Mouse (Mus musculus): ENCODE data around the gene Cdkl3.

Cdkl3 gene

GRCm38 (mm10) chr11:52035905-52036304 is 31.9 kb downstream of the Cdkl3 start:
- no peaks in the 10 kb centered on the region for H3K36me3 ChIP-seq (ENCODE audit: insufficient read depth, low read length)
- peaks cover 10% of the 10 kb centered on the region for H3K4me1 ChIP-seq (replicated peaks; ENCODE audit: low read depth, low read length)
- no peak overlapping the region for H3K4me3 ChIP-seq (replicated peaks; ENCODE audit: low read length)
- H3K27me3 ChIP-seq (ENCODE audit: insufficient read depth, low read length): no peaks in the 10 kb centered on the region
- H3K9me3 ChIP-seq (ENCODE audit: low read length): no peaks in the 10 kb centered on the region
- TF ChIP-seq CTCF (conservative IDR thresholded peaks at IDR 0.05; ENCODE audit: low read length): no peak
- no peak for TF ChIP-seq POU5F1 (IDR thresholded peaks at IDR 0.05; ENCODE audit: borderline replicate concordance, low read length)
- no peak for TF ChIP-seq NANOG (IDR thresholded peaks at IDR 0.05; ENCODE audit: borderline replicate concordance, low read length)

GRCm38 (mm10) chr11:52037659-52038058 is 33.6 kb downstream of the Cdkl3 start:
- H3K36me3 ChIP-seq (ENCODE audit: insufficient read depth, low read length): no peaks in the 10 kb centered on the region
- TF ChIP-seq POU5F1 (IDR thresholded peaks at IDR 0.05; ENCODE audit: borderline replicate concordance, low read length) (no peak), NANOG (IDR thresholded peaks at IDR 0.05; ENCODE audit: borderline replicate concordance, low read length) (no peak), CTCF (conservative IDR thresholded peaks at IDR 0.05; ENCODE audit: low read length) (no peak)
- no peak overlapping the region for H3K4me3 ChIP-seq (replicated peaks; ENCODE audit: low read length)
- H3K4me1 ChIP-seq (replicated peaks; ENCODE audit: low read depth, low read length): peaks cover 1% of the 10 kb centered on the region
- H3K27me3 ChIP-seq (ENCODE audit: insufficient read depth, low read length): no peaks in the 10 kb centered on the region
- H3K9me3 ChIP-seq (ENCODE audit: low read length): no peaks in the 10 kb centered on the region

GRCm38 (mm10) chr11:52043224-52043623 is 39.2 kb downstream of the Cdkl3 start:
- Histone ChIP-seq H3K36me3 (ENCODE audit: insufficient read depth, low read length) (no peaks in the 10 kb centered on the region), H3K9me3 (ENCODE audit: low read length) (no peaks in the 10 kb centered on the region), H3K27me3 (ENCODE audit: insufficient read depth, low read length) (no peaks in the 10 kb centered on the region), H3K4me3 (replicated peaks; ENCODE audit: low read length) (no peak overlapping the region), H3K4me1 (replicated peaks; ENCODE audit: low read depth, low read length) (peaks cover 15% of the 10 kb centered on the region)
- TF ChIP-seq CTCF (conservative IDR thresholded peaks at IDR 0.05; ENCODE audit: low read length) (no peak), NANOG (IDR thresholded peaks at IDR 0.05; ENCODE audit: borderline replicate concordance, low read length) (no peak), POU5F1 (IDR thresholded peaks at IDR 0.05; ENCODE audit: borderline replicate concordance, low read length) (no peak)

- no peaks in the 10 kb centered on the region for H3K9me3 ChIP-seq (ENCODE audit: low read length)
- no peak for TF ChIP-seq CTCF (conservative IDR thresholded peaks at IDR 0.05; ENCODE audit: low read length)
- no peak for TF ChIP-seq NANOG (IDR thresholded peaks at IDR 0.05; ENCODE audit: borderline replicate concordance, low read length)
- TF ChIP-seq POU5F1 (IDR thresholded peaks at IDR 0.05; ENCODE audit: borderline replicate concordance, low read length): no peak
- no peak overlapping the region for H3K4me3 ChIP-seq (replicated peaks; ENCODE audit: low read length)
- no peaks in the 10 kb centered on the region for H3K27me3 ChIP-seq (ENCODE audit: insufficient read depth, low read length)
- no peaks in the 10 kb centered on the region for H3K36me3 ChIP-seq (ENCODE audit: insufficient read depth, low read length)
- H3K4me1 ChIP-seq (replicated peaks; ENCODE audit: low read depth, low read length): peaks cover 15% of the 10 kb centered on the region
Observed at GRCm38 (mm10) chr11:52044156-52044555, 40.1 kb downstream of the Cdkl3 start.

GRCm38 (mm10) chr11:52046446-52047165 is 42.6 kb downstream of the Cdkl3 start:
- Histone ChIP-seq H3K36me3 (ENCODE audit: insufficient read depth, low read length) (no peaks in the 10 kb centered on the region), H3K4me3 (replicated peaks; ENCODE audit: low read length) (no peak overlapping the region), H3K27me3 (ENCODE audit: insufficient read depth, low read length) (no peaks in the 10 kb centered on the region), H3K4me1 (replicated peaks; ENCODE audit: low read depth, low read length) (peaks cover 15% of the 10 kb centered on the region), H3K9me3 (ENCODE audit: low read length) (no peaks in the 10 kb centered on the region)
- TF ChIP-seq NANOG (IDR thresholded peaks at IDR 0.05; ENCODE audit: borderline replicate concordance, low read length) (no peak), POU5F1 (IDR thresholded peaks at IDR 0.05; ENCODE audit: borderline replicate concordance, low read length) (no peak), CTCF (conservative IDR thresholded peaks at IDR 0.05; ENCODE audit: low read length) (no peak)

- Histone ChIP-seq H3K4me3 (replicated peaks; ENCODE audit: low read length) (no peak overlapping the region), H3K36me3 (ENCODE audit: insufficient read depth, low read length) (no peaks in the 10 kb centered on the region), H3K27me3 (ENCODE audit: insufficient read depth, low read length) (no peaks in the 10 kb centered on the region), H3K9me3 (ENCODE audit: low read length) (no peaks in the 10 kb centered on the region), H3K4me1 (replicated peaks; ENCODE audit: low read depth, low read length) (no peaks in the 10 kb centered on the region)
- TF ChIP-seq NANOG (IDR thresholded peaks at IDR 0.05; ENCODE audit: borderline replicate concordance, low read length) (no peak), POU5F1 (IDR thresholded peaks at IDR 0.05; ENCODE audit: borderline replicate concordance, low read length) (no peak), CTCF (conservative IDR thresholded peaks at IDR 0.05; ENCODE audit: low read length) (no peak)
Observed at GRCm38 (mm10) chr11:52053371-52053770, 49.4 kb downstream of the Cdkl3 start.

GRCm38 (mm10) chr11:52054728-52055127 is 50.7 kb downstream of the Cdkl3 start:
- Histone ChIP-seq H3K36me3 (ENCODE audit: insufficient read depth, low read length) (no peaks in the 10 kb centered on the region), H3K27me3 (ENCODE audit: insufficient read depth, low read length) (no peaks in the 10 kb centered on the region), H3K4me1 (replicated peaks; ENCODE audit: low read depth, low read length) (no peaks in the 10 kb centered on the region), H3K9me3 (ENCODE audit: low read length) (no peaks in the 10 kb centered on the region), H3K4me3 (replicated peaks; ENCODE audit: low read length) (no peak overlapping the region)
- TF ChIP-seq NANOG (IDR thresholded peaks at IDR 0.05; ENCODE audit: borderline replicate concordance, low read length): no peak
- TF ChIP-seq POU5F1 (IDR thresholded peaks at IDR 0.05; ENCODE audit: borderline replicate concordance, low read length): no peak
- no peak for TF ChIP-seq CTCF (conservative IDR thresholded peaks at IDR 0.05; ENCODE audit: low read length)

- H3K27me3 ChIP-seq (ENCODE audit: insufficient read depth, low read length): no peaks in the 10 kb centered on the region
- no peaks in the 10 kb centered on the region for H3K4me1 ChIP-seq (replicated peaks; ENCODE audit: low read depth, low read length)
- TF ChIP-seq NANOG (IDR thresholded peaks at IDR 0.05; ENCODE audit: borderline replicate concordance, low read length): no peak
- TF ChIP-seq POU5F1 (IDR thresholded peaks at IDR 0.05; ENCODE audit: borderline replicate concordance, low read length): no peak
- no peaks in the 10 kb centered on the region for H3K36me3 ChIP-seq (ENCODE audit: insufficient read depth, low read length)
- no peak overlapping the region for H3K4me3 ChIP-seq (replicated peaks; ENCODE audit: low read length)
- H3K9me3 ChIP-seq (ENCODE audit: low read length): no peaks in the 10 kb centered on the region
Observed at GRCm38 (mm10) chr11:52056198-52056597, 52.2 kb downstream of the Cdkl3 start.

- Histone ChIP-seq H3K4me1 (replicated peaks; ENCODE audit: low read depth, low read length) (peaks cover 4% of the 10 kb centered on the region; the same call in 1 of the 2 replicates), H3K27me3 (ENCODE audit: insufficient read depth, low read length) (no peaks in the 10 kb centered on the region), H3K4me3 (replicated peaks; ENCODE audit: low read length) (no peak overlapping the region), H3K9me3 (ENCODE audit: low read length) (no peaks in the 10 kb centered on the region), H3K36me3 (ENCODE audit: insufficient read depth, low read length) (no peaks in the 10 kb centered on the region)
- no peak for TF ChIP-seq POU5F1 (IDR thresholded peaks at IDR 0.05; ENCODE audit: borderline replicate concordance, low read length)
Observed at GRCm38 (mm10) chr11:52059001-52059400, 55.0 kb downstream of the Cdkl3 start.
